Mouse (Mus musculus): ENCODE data around the gene Irf2. TPM values are rescaled to one million over a fixed set of nuclear protein-coding genes. Genes with fewer than 3 reads are reported as not detected.
"Not testable (repeated sequence)": the region's sequence is repeated elsewhere in the genome, so short reads cannot be mapped to it uniquely, and the experiment has no call there.

Irf2 gene
- polyA plus RNA-seq, 1 experiment from 2014 or later, result 13.7 TPM

DNA sequence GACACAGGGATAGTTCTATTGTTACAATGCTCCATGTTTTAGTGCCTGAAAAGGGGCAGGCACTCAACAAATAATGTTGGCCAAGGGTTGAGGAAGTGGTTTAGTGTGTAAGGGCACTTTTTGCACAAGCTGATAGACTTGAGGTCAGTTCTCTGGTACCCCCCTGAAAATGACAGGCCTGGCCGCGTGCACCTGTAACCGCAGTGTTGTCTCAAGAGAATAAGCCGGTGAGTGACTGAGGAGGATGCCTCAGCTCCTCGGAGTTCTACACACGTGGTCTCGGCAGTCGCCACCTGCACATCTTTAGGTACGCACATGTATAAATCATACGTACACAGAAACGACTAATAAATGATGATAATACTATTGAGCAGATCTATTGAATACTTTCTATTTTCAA is 26.4 kb upstream of the Irf2 start:
- no peak for ATAC-seq
- 91% methylated on average over 11 of the region's 11 CpGs for WGBS
- Histone ChIP-seq H3K9me3 (replicated peaks) (no peaks in the 10 kb centered on the region), H3K4me2 (no peak overlapping the region), H3K4me3 (no peak overlapping the region), H3K27me3 (no peaks in the 10 kb centered on the region), H3K27ac (no peak overlapping the region), H3K36me3 (ENCODE audit: poor library complexity, severe bottlenecking) (no peaks in the 10 kb centered on the region), H3K9ac (no peak overlapping the region), H3K4me1 (no peaks in the 10 kb centered on the region)

GRCm38 (mm10) chr8:46713844-46714243 is 25.7 kb upstream of the Irf2 start:
- WGBS, result 70% methylated on average over 6 of the region's 6 CpGs
- no peaks in the 10 kb centered on the region for H3K36me3 ChIP-seq (ENCODE audit: poor library complexity, severe bottlenecking)
- no peaks in the 10 kb centered on the region for H3K27me3 ChIP-seq
- no peak overlapping the region for H3K4me3 ChIP-seq
- no peak overlapping the region for H3K4me2 ChIP-seq
- no peak overlapping the region for H3K9ac ChIP-seq
- H3K4me1 ChIP-seq, result no peaks in the 10 kb centered on the region
- H3K9me3 ChIP-seq (replicated peaks), result no peaks in the 10 kb centered on the region
- no peak overlapping the region for H3K27ac ChIP-seq
- ATAC-seq, result no peak

- Histone ChIP-seq H3K9me3 (replicated peaks) (no peaks in the 10 kb centered on the region), H3K36me3 (ENCODE audit: poor library complexity, severe bottlenecking) (no peaks in the 10 kb centered on the region), H3K4me3 (no peak overlapping the region), H3K27me3 (no peaks in the 10 kb centered on the region), H3K4me1 (no peaks in the 10 kb centered on the region), H3K4me2 (no peak overlapping the region), H3K9ac (no peak overlapping the region), H3K27ac (no peak overlapping the region)
- ATAC-seq, result no peak
- 83% methylated on average over 3 of the region's 3 CpGs for WGBS
Measured at GRCm38 (mm10) chr8:46714400-46714799, 25.1 kb upstream of the Irf2 start.

GRCm38 (mm10) chr8:46716477-46716876 is 23.1 kb upstream of the Irf2 start:
- WGBS, result 42% methylated on average over 11 of the region's 11 CpGs
- H3K9me3 ChIP-seq (replicated peaks), result no peaks in the 10 kb centered on the region
- no peak overlapping the region for H3K27ac ChIP-seq
- H3K4me2 ChIP-seq, result no peak overlapping the region
- no peaks in the 10 kb centered on the region for H3K36me3 ChIP-seq (ENCODE audit: poor library complexity, severe bottlenecking)
- no peak overlapping the region for H3K9ac ChIP-seq
- H3K4me1 ChIP-seq, result no peaks in the 10 kb centered on the region
- no peak for ATAC-seq
- H3K4me3 ChIP-seq, result no peak overlapping the region
- no peaks in the 10 kb centered on the region for H3K27me3 ChIP-seq

GRCm38 (mm10) chr8:46717170-46717569 is 22.4 kb upstream of the Irf2 start:
- H3K36me3 ChIP-seq (ENCODE audit: poor library complexity, severe bottlenecking), result no peaks in the 10 kb centered on the region
- no peaks in the 10 kb centered on the region for H3K4me1 ChIP-seq
- no peaks in the 10 kb centered on the region for H3K9me3 ChIP-seq (replicated peaks)
- no peak overlapping the region for H3K27ac ChIP-seq
- no peaks in the 10 kb centered on the region for H3K27me3 ChIP-seq
- no peak overlapping the region for H3K9ac ChIP-seq
- WGBS, result 60% methylated on average over 6 of the region's 6 CpGs
- no peak for ATAC-seq
- no peak overlapping the region for H3K4me2 ChIP-seq
- H3K4me3 ChIP-seq, result no peak overlapping the region

GRCm38 (mm10) chr8:46718301-46718700 is 21.2 kb upstream of the Irf2 start:
- Histone ChIP-seq H3K27ac (no peak overlapping the region), H3K9me3 (replicated peaks) (no peaks in the 10 kb centered on the region), H3K36me3 (ENCODE audit: poor library complexity, severe bottlenecking) (no peaks in the 10 kb centered on the region), H3K4me2 (no peak overlapping the region), H3K4me3 (no peak overlapping the region), H3K4me1 (no peaks in the 10 kb centered on the region), H3K9ac (no peak overlapping the region), H3K27me3 (no peaks in the 10 kb centered on the region)
- ATAC-seq, result no peak
- 93% methylated on average over 8 of the region's 8 CpGs for WGBS

DNA sequence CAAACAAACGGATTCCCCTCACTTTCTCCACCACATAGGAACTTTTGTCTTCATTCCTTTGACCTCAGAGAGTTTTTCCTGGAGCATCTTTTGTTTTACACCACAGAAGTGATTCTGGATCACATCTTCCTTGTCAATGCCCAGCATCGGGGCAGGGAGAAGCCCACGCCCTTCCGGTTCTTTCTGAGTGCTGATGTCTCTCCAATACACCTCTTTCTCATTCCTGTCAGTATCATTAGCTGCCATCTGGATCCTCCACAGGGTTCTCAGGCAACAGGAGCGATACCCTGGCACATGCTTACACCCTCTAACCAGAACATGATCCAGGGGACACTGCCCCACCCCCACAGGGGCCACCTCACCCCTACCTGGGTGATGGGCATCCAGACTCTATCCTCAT is 20.8 kb upstream of the Irf2 start:
- Histone ChIP-seq H3K4me3 (no peak overlapping the region), H3K9me3 (replicated peaks) (no peaks in the 10 kb centered on the region), H3K9ac (no peak overlapping the region), H3K27ac (no peak overlapping the region), H3K4me1 (no peaks in the 10 kb centered on the region), H3K36me3 (ENCODE audit: poor library complexity, severe bottlenecking) (no peaks in the 10 kb centered on the region), H3K4me2 (no peak overlapping the region), H3K27me3 (no peaks in the 10 kb centered on the region)
- no peak for ATAC-seq
- WGBS, result 86% methylated on average over 5 of the region's 5 CpGs

DNA sequence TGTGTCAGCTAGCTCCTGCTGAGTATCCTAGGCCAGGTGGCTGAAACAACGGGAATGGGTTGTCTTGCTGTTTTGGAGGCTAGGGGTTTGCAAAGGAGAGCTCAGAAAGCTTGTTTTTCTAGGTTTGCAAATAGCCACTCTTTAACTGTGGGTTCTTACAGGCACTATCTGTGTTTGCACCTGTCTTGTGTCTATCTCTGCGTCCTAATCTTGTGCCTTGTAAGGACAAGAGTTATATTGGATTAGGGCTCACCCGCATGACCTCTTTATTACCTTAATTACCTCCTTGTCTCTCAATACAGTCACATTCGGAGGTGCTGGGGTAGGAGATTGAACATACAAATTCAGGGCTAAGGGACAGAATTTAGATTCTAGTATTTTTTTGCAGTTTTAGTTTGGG is 18.9 kb upstream of the Irf2 start:
- H3K27me3 ChIP-seq, result no peaks in the 10 kb centered on the region
- no peak overlapping the region for H3K9ac ChIP-seq
- no peaks in the 10 kb centered on the region for H3K9me3 ChIP-seq (replicated peaks)
- H3K4me2 ChIP-seq, result no peak overlapping the region
- H3K4me3 ChIP-seq, result no peak overlapping the region
- WGBS, result 60% methylated on average over 4 of the region's 4 CpGs
- H3K4me1 ChIP-seq, result no peaks in the 10 kb centered on the region
- no peaks in the 10 kb centered on the region for H3K36me3 ChIP-seq (ENCODE audit: poor library complexity, severe bottlenecking)
- ATAC-seq, result no peak
- H3K27ac ChIP-seq, result no peak overlapping the region

DNA sequence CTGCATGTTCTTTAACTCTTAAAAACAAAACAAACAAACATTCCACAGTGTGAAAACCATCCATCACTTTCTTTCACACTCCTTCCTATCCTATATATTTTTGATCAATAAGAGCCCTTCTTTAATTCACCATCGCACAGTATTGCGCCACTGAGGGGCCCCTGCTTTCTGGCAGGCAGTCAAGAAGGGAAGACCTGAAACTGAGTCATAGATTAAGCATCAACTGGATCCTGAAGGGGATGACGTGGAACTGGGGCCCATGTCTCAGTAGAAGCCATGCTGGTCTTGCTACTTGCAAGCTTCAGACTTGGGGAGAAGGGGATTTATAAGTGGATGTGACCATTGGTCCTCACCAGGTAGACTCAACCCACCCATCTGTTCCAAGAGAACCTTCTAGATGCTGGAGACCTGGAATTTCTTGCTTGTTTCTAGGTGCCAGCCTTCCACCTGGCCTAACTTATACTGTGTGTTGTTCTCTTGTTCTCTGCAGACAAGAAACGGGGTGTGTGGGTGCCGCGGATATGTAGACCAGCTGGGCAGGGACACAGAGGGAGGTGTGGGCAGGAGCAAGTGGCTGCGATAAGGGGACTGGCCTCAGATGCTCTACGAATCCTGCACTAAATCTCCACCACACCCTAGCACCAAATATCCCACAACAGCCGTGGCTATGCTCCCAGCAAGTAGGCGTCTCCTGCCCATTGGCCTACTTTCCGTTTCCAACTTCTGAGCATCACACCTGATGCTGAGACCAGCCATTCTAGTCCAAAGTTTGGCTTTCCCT is 18.3 kb upstream of the Irf2 start:
- H3K27me3 ChIP-seq, result no peaks in the 10 kb centered on the region
- 94% methylated on average over 11 of the region's 11 CpGs for WGBS

GRCm38 (mm10) chr8:46722536-46722935 is 17.0 kb upstream of the Irf2 start:
- 56% methylated on average over 2 of the region's 2 CpGs for WGBS
- H3K27me3 ChIP-seq, result no peaks in the 10 kb centered on the region
- no peak overlapping the region for H3K27ac ChIP-seq
- no peak overlapping the region for H3K9ac ChIP-seq
- H3K9me3 ChIP-seq (replicated peaks), result no peaks in the 10 kb centered on the region
- H3K4me1 ChIP-seq, result no peaks in the 10 kb centered on the region
- no peaks in the 10 kb centered on the region for H3K36me3 ChIP-seq (ENCODE audit: poor library complexity, severe bottlenecking)
- ATAC-seq, result 0 out of 2 replicates have a peak, but pooled peaks have one; percentile 43
- no peak overlapping the region for H3K4me3 ChIP-seq
- H3K4me2 ChIP-seq, result no peak overlapping the region

More for the DNA sequence above, 18.3 kb upstream of the Irf2 start:
- no peak for ATAC-seq
- H3K4me3 ChIP-seq, result no peak overlapping the region
- H3K27ac ChIP-seq, result no peak overlapping the region
- no peaks in the 10 kb centered on the region for H3K4me1 ChIP-seq
- no peak overlapping the region for H3K9ac ChIP-seq
- no peaks in the 10 kb centered on the region for H3K9me3 ChIP-seq (replicated peaks)
- H3K36me3 ChIP-seq (ENCODE audit: poor library complexity, severe bottlenecking), result no peaks in the 10 kb centered on the region
- no peak overlapping the region for H3K4me2 ChIP-seq

DNA sequence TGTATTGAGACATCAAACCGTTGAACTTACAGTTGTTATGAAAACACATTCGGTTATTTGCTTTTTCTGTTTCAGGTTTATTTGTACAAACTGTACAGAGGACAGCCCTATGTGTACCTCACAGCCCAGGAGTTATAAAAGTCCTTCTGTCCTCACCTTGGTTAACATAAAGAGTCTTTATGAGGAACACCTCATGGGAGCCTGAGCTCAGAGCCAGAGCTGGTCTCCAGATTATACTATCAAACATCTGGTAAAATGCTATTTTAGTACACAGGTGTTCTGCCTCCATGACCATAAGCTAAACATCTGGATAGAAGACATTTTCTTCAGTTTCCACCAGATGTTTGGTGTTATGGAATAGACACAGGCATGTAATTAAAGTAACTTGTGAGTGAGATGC is 13.1 kb upstream of the Irf2 start:
- H3K4me1 ChIP-seq, result no peaks in the 10 kb centered on the region
- ATAC-seq, result no peak
- H3K4me3 ChIP-seq, result no peak overlapping the region
- H3K27ac ChIP-seq, result no peak overlapping the region
- WGBS, result 94% methylated on average over 2 of the region's 2 CpGs
- no peak overlapping the region for H3K4me2 ChIP-seq
- H3K36me3 ChIP-seq (ENCODE audit: poor library complexity, severe bottlenecking), result no peaks in the 10 kb centered on the region
- H3K27me3 ChIP-seq, result no peaks in the 10 kb centered on the region
- no peaks in the 10 kb centered on the region for H3K9me3 ChIP-seq (replicated peaks)
- no peak overlapping the region for H3K9ac ChIP-seq

GRCm38 (mm10) chr8:46729671-46730070 is 9.9 kb upstream of the Irf2 start:
- not testable (repeated sequence) for H3K4me2 ChIP-seq; H3K27ac ChIP-seq; H3K9ac ChIP-seq; ATAC-seq; H3K4me1 ChIP-seq; H3K9me3 ChIP-seq (replicated peaks); H3K36me3 ChIP-seq (ENCODE audit: poor library complexity, severe bottlenecking); H3K4me3 ChIP-seq; H3K27me3 ChIP-seq
- 88% methylated on average over 1 of the region's 1 CpGs for whole genome bisulfite sequencing

DNA sequence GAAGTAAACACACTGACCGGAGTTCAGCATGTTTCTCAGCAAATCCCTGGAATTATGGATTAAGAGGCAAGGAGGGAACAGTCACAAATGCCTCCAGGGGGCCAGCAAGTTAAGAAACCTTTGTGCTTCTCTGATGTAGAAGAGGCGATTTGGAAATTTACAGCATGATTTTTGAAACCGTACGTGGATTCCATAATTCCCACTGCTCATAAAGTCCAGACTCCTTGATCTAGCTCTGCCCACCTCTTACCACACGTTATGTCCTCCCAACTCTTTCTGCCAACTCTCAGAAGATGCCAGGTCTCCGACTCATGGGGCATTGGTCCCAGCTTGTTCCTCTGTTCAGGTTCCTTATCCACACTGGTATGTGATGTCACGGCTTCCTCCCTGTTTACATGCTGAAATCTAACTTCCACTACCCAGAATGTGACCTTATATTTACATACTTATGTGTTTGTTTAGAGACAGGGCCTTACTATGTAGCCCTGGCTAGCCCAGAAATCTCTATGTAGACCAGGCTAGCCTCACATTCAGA is 7.1 kb upstream of the Irf2 start:
- WGBS, result 89% methylated on average over 7 of the region's 7 CpGs
- no peak overlapping the region for H3K4me2 ChIP-seq
- H3K4me3 ChIP-seq, result no peak overlapping the region
- H3K9ac ChIP-seq, result no peak overlapping the region
- H3K4me1 ChIP-seq, result no peaks in the 10 kb centered on the region
- H3K36me3 ChIP-seq (ENCODE audit: poor library complexity, severe bottlenecking), result no peaks in the 10 kb centered on the region
- 0 out of 2 replicates have a peak, but pooled peaks cover 3% of the 10 kb centered on the region for H3K9me3 ChIP-seq (replicated peaks)
- H3K27me3 ChIP-seq, result no peaks in the 10 kb centered on the region
- no peak overlapping the region for H3K27ac ChIP-seq
- ATAC-seq, result no peak
